Mouse (Mus musculus): ENCODE results near the gene Grxcr1.

GRCm38 (mm10) chr5:68031744-68032143 is at the start of gene Grxcr1:
- TF ChIP-seq CTCF (IDR thresholded peaks at IDR 0.05; ENCODE audit: low read depth): no peak
- TF ChIP-seq EP300 (IDR thresholded peaks at IDR 0.05; ENCODE audit: low read depth): no peak
